Mouse (Mus musculus): Measurements from ENCODE around the gene Ckm.

The Ckm gene

GRCm38 (mm10) chr7:19404476-19404875 lies at the start of gene Ckm:
Ckm (plus strand) TSS chr7:19404776.
- DNase-seq (ENCODE audit: low spot score) = no peak

GRCm38 (mm10) chr7:19354991-19355390 lies 49.6 kb upstream of the Ckm start:
- no peak for DNase-seq (ENCODE audit: low spot score)

GRCm38 (mm10) chr7:19356311-19356710 lies 48.3 kb upstream of the Ckm start:
- DNase-seq (ENCODE audit: low spot score) = no peak

- DNase-seq (ENCODE audit: low spot score) = no peak
Observed at GRCm38 (mm10) chr7:19357381-19358375, 46.9 kb upstream of the Ckm start.

DNA sequence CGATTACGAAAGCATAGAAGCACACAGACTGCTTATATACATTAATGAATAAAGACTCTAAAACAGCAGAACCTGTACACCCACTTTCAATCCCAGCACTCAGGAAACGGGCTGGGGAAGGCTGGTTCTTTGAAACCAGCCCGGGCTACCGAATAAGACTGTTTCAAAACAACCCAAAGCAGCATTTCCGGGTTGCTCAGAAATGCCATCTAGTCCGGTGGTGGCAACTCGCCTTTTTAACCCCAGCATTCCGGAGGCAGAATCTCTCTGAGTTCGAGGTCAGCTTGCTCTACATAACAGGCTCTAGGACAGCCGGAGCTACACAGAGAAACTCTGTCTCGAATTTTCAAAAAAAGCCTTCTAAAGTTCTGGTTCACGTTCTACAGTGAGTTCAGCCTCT lies 45.9 kb upstream of the Ckm start:
- no peak for DNase-seq (ENCODE audit: low spot score)

DNA sequence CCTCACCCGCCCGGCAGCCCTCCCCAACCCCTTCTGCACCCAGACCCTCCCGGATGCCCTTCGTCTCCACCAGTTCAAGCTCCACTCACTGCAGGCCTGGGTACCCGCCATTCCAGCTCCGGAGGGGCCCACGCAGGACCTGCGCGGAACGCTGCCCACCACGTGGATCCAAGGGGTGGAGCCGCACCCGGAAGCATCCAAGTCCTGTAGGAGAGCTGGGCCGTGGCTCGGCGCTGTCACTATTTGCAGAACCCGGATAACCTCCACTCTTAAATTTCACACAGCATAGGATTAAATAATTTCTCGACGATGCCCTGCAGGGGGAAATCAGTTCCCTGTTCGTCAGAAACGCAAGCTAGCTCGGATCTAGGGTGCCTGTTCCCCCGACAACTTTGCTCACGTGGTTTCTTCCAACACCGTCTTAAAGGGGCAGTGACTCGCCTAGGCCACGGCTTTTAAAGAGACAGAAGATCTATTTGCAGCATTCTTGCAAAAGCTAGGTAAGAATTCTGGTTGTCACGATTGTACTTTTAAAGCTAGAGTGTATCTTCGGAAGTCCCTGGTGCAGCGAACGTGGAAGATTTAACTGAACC lies 45.2 kb upstream of the Ckm start, which contains the start of the genes Cd3eap and Ppp1r13l:
Gene Cd3eap, minus strand, starts transcription at position 185 of the 593 bp plus-strand sequence.
Gene Ppp1r13l, plus strand, starts transcription at position 451 of the 593 bp plus-strand sequence.
- DNase-seq (ENCODE audit: low spot score) = peak; percentile 78

DNA sequence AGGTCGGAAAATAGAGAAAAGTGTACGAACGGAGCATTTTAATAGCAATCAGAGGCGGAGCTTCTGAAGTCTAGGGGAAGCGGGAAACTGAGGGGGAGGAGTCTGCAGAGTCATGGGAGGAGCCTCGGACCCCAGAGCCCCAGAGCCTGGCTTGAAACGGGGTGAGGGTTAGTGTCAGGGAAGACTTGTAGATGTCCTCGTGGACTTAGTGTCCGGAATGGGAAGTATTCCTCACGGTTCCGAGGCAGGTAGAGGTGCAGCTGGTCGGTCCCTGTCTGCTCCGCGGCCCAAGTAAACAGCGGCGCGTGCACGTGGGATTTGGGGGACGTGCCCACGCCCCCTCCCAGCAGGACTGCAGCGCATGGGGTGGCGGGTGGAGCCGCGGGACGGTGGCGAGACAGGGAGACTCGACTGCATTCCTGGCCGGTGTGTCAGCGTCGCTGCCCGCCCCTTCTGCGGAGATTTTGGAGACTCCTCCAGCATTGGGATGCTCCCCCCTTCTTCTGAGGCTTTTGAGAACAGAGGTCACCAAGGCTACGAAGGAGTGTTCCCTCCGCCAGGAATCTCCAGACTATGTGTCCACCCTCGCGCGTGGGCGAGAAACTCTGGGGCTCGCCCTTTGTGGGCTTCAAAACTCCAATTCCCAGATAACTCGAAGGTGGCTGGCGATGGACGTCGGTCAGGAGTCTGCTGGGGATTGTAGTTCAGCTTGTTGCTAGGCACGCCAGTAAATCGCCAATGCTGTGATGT lies 44.5 kb upstream of the Ckm start:
- DNase-seq (ENCODE audit: low spot score) = peak; percentile 80

DNA sequence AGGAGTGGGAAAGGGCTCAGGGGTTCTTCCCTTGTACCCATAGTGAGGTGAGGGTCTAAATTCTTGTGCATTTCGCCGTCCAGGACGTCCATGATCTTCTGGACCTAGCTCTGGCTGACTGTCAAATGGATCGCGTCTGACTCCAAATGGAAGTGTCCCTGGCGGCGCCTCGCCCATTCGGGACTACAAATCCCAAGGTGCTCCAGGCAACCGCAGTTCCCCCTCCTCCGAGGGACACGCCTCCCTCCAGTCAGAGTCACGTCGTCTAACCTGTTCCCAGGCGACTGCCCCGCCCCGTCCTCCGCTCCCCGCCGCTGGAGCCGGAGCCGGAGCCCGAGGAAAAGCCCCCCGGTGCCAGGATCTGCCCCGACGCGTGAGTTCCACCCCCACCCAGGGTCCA lies 43.6 kb upstream of the Ckm start:
- DNase-seq (ENCODE audit: low spot score) = peak; percentile 81

DNA sequence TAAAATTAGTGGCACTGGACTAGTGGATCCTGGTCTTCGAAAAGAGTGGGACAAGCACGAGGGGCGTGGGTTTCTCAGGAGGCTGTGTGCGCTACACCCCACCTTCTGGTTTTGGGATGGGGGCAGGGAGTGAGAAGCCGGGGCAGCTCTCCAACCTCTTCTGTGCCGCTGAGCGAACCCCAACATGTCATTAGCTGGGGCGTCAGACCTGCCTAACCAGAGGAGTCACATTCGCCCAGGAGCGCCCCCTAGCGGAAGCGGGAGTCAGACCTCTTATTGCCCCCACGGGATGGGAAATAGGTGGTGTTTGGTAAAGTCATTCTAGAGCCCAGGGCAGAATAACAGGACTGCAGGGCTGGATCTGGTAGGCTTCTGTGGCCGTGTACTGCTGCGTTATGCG lies 42.9 kb upstream of the Ckm start:
- DNase-seq (ENCODE audit: low spot score) = peak; percentile 93

- DNase-seq (ENCODE audit: low spot score) = no peak
Observed at GRCm38 (mm10) chr7:19362276-19362675, 42.3 kb upstream of the Ckm start.

GRCm38 (mm10) chr7:19363881-19364280 lies 40.7 kb upstream of the Ckm start:
- peak; percentile 88 for DNase-seq (ENCODE audit: low spot score)

DNA sequence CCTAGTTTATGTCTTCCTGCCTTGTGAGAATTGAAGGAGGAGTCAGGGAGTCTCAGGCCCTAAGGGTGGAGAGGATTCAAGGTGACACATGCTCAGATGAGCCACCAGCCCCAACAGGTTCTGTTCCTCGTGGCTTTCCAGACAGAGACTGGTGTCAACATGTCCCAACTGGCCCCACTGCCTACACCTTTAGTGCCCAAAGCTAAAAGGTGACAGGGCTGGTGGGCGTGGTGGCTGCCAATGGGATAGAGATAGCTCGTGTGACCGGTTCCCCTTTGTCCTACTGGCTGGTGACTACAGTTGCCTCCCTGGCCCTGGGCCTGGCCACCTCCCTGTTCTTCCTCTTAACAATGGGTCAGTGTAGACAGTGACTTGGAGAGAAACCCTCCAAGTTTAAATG lies 39.2 kb upstream of the Ckm start:
- peak; percentile 54 for DNase-seq (ENCODE audit: low spot score)

GRCm38 (mm10) chr7:19368380-19368779 lies 36.2 kb upstream of the Ckm start:
- DNase-seq (ENCODE audit: low spot score) = no peak

DNA sequence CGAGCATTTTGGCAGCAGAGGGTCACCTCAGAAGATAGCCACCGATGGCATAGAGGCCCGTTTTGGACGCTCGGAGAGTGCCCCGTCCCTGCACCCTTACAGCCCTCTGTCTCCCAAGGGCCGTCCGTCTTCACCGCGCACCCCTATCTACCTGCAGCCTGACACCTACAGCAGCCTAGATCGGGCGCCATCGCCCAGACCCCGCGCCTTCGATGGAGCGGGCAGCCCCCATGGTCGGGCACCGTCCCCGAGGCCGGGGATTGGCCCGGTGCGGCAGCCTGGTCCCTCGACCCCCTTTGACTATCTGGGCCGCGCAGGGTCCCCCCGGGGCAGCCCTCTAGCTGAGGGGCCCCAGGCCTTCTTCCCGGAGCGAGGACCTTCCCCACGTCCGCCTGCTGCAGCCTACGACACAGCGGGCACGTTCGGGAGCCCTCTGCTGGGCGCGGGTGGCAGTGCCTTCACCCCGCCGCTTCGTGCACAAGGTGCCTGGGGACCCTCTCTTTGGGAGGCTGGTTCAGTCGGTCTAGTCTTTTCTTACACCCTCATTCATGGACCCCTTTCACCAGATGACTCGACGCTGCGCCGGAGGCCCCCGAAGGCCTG lies 34.7 kb upstream of the Ckm start:
- DNase-seq (ENCODE audit: low spot score) = peak; percentile 43

DNA sequence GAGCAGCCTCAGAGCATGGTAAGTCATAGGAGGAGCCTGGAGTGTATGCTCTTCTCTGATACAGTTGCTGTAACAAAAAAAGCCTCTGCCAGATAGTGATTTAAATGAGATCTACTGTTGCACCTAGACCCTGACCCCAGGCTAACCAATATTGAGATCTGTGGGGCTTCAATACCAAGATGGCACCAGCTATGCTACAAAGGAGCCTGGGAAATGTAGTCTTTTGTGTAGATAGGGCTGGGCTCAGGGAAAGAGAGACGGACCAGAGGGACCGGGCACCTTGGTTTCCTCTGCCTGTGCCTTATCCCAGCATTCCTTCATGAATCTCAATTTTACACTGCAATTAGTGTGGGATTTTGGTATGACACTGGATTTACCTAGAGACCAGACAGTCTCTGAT lies 31.2 kb upstream of the Ckm start:
- no peak for DNase-seq (ENCODE audit: low spot score)

- DNase-seq (ENCODE audit: low spot score) = no peak
Observed at GRCm38 (mm10) chr7:19375368-19375767, 29.2 kb upstream of the Ckm start.

- DNase-seq (ENCODE audit: low spot score) = no peak
Observed at GRCm38 (mm10) chr7:19376019-19376418, 28.6 kb upstream of the Ckm start.

GRCm38 (mm10) chr7:19378049-19378448 lies 26.5 kb upstream of the Ckm start:
- DNase-seq (ENCODE audit: low spot score) = no peak

DNA sequence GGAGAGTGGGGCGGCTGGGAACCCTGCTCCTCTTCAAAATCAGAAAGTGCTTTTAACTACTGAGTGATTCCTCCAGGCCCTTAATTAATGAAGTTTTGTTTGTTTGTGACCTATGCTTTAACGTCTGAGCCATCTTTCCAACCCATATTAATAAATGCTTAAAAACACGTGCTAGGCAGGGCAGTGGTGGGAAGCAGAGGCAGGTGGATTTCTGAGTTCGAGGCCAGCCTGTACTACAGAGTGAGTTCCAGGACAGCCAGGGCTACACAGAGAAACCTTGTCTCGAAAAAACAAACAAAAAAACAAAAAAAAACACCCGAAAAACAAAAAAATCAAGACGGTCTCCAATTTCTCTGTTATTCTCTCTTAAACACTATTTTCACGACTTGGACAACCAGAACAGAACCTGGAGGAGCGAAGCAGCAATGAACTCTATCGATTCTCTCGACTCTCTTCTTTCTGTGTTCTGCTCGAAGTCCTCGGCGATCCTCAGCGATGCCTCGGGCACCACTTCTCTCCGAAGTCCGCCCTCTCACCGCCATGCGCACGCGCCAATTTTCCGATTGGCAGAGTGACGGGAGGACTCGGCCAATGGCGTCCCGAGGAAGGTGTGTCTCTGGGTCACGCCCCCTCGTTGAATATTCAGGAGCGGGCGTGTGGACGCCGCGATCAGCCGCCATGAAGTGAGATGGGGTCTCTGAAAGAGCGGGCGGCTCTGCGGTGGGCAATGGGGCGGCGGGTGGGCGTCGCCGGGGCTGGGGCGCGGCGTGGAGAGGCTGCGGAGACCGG lies 23.0 kb upstream of the Ckm start, which contains the start of gene Ercc2:
Gene Ercc2, plus strand, starts transcription at position 634 of the 789 bp plus-strand sequence.
- DNase-seq (ENCODE audit: low spot score) = peak; percentile 98

- DNase-seq (ENCODE audit: low spot score) = no peak
Observed at GRCm38 (mm10) chr7:19382166-19382541, 22.4 kb upstream of the Ckm start.

GRCm38 (mm10) chr7:19383708-19384107 lies 20.9 kb upstream of the Ckm start:
- no peak for DNase-seq (ENCODE audit: low spot score)
